Mouse (Mus musculus): Measurements from ENCODE around the gene Stk32c. TPM values are rescaled to one million over a fixed set of nuclear protein-coding genes. Genes with fewer than 3 reads are reported as not detected.

Gene Stk32c
- polyA plus RNA-seq, 1 experiment from 2014 or later: not detected

GRCm38 (mm10) chr7:139105705-139106104, 107.4 kb downstream of the Stk32c start:
- H3K27ac ChIP-seq (ENCODE audit: low read depth, low read length): no peak overlapping the region
- DNase-seq (ENCODE audit: low spot score) (no peak), ATAC-seq (replicated peaks; ENCODE audit: low FRiP score) (no peak)
- no peak overlapping the region for H3K4me3 ChIP-seq (ENCODE audit: low read depth, low read length)
- no peak overlapping the region for H3K9ac ChIP-seq (ENCODE audit: low read depth, low read length)
- WGBS: 82% methylated on average over 7 of the region's 7 CpGs
- no peaks in the 10 kb centered on the region for H3K9me3 ChIP-seq (ENCODE audit: control insufficient read depth, low read length)
- no peaks in the 10 kb centered on the region for H3K36me3 ChIP-seq (ENCODE audit: control insufficient read depth, insufficient read depth, low read length)
- no peak overlapping the region for H3K4me2 ChIP-seq
- H3K27me3 ChIP-seq (replicated peaks; ENCODE audit: control insufficient read depth, insufficient read depth, low read length): no peaks in the 10 kb centered on the region
- H3K4me1 ChIP-seq (replicated peaks; ENCODE audit: control insufficient read depth, insufficient read depth, low read length): no peaks in the 10 kb centered on the region

GRCm38 (mm10) chr7:139105076-139105475, 108.0 kb downstream of the Stk32c start:
- 74% methylated on average over 5 of the region's 5 CpGs for WGBS
- Histone ChIP-seq H3K27me3 (replicated peaks; ENCODE audit: control insufficient read depth, insufficient read depth, low read length) (no peaks in the 10 kb centered on the region), H3K27ac (ENCODE audit: low read depth, low read length) (no peak overlapping the region), H3K9ac (ENCODE audit: low read depth, low read length) (no peak overlapping the region), H3K4me3 (ENCODE audit: low read depth, low read length) (no peak overlapping the region), H3K9me3 (ENCODE audit: control insufficient read depth, low read length) (no peaks in the 10 kb centered on the region), H3K36me3 (ENCODE audit: control insufficient read depth, insufficient read depth, low read length) (no peaks in the 10 kb centered on the region), H3K4me1 (replicated peaks; ENCODE audit: control insufficient read depth, insufficient read depth, low read length) (no peaks in the 10 kb centered on the region), H3K4me2 (no peak overlapping the region)
- ATAC-seq (replicated peaks; ENCODE audit: low FRiP score) (no peak), DNase-seq (ENCODE audit: low spot score) (no peak)

GRCm38 (mm10) chr7:139103960-139104381, 109.1 kb downstream of the Stk32c start:
- H3K9me3 ChIP-seq (ENCODE audit: control insufficient read depth, low read length): no peaks in the 10 kb centered on the region
- no peak overlapping the region for H3K9ac ChIP-seq (ENCODE audit: low read depth, low read length)
- DNase-seq (ENCODE audit: low spot score) (no peak), ATAC-seq (replicated peaks; ENCODE audit: low FRiP score) (no peak)
- WGBS: 60% methylated on average over 10 of the region's 10 CpGs
- no peaks in the 10 kb centered on the region for H3K27me3 ChIP-seq (replicated peaks; ENCODE audit: control insufficient read depth, insufficient read depth, low read length)
- H3K4me1 ChIP-seq (replicated peaks; ENCODE audit: control insufficient read depth, insufficient read depth, low read length): no peaks in the 10 kb centered on the region
- no peaks in the 10 kb centered on the region for H3K36me3 ChIP-seq (ENCODE audit: control insufficient read depth, insufficient read depth, low read length)
- no peak overlapping the region for H3K4me3 ChIP-seq (ENCODE audit: low read depth, low read length)
- H3K27ac ChIP-seq (ENCODE audit: low read depth, low read length): no peak overlapping the region
- no peak overlapping the region for H3K4me2 ChIP-seq

GRCm38 (mm10) chr7:139101826-139102225, 111.3 kb downstream of the Stk32c start:
- H3K4me3 ChIP-seq (ENCODE audit: low read depth, low read length): no peak overlapping the region
- ATAC-seq (replicated peaks; ENCODE audit: low FRiP score) (no peak), DNase-seq (ENCODE audit: low spot score) (no peak)
- no peaks in the 10 kb centered on the region for H3K36me3 ChIP-seq (ENCODE audit: control insufficient read depth, insufficient read depth, low read length)
- 69% methylated on average over 3 of the region's 3 CpGs for WGBS
- no peak overlapping the region for H3K4me2 ChIP-seq
- H3K27ac ChIP-seq (ENCODE audit: low read depth, low read length): no peak overlapping the region
- no peaks in the 10 kb centered on the region for H3K4me1 ChIP-seq (replicated peaks; ENCODE audit: control insufficient read depth, insufficient read depth, low read length)
- no peaks in the 10 kb centered on the region for H3K9me3 ChIP-seq (ENCODE audit: control insufficient read depth, low read length)
- no peak overlapping the region for H3K9ac ChIP-seq (ENCODE audit: low read depth, low read length)
- no peaks in the 10 kb centered on the region for H3K27me3 ChIP-seq (replicated peaks; ENCODE audit: control insufficient read depth, insufficient read depth, low read length)

- WGBS: 69% methylated on average over 10 of the region's 10 CpGs
These were observed 111.8 kb downstream of the Stk32c start for GRCm38 (mm10) chr7:139101286-139101804.

GRCm38 (mm10) chr7:139100531-139101095, 112.5 kb downstream of the Stk32c start:
- ATAC-seq (replicated peaks; ENCODE audit: low FRiP score): no peak
- H3K27ac ChIP-seq (ENCODE audit: low read depth, low read length): no peak overlapping the region

More at GRCm38 (mm10) chr7:139101286-139101804, 111.8 kb downstream of the Stk32c start:
- H3K4me2 ChIP-seq: no peak overlapping the region
- H3K27ac ChIP-seq (ENCODE audit: low read depth, low read length): no peak overlapping the region
- H3K4me1 ChIP-seq (replicated peaks; ENCODE audit: control insufficient read depth, insufficient read depth, low read length): no peaks in the 10 kb centered on the region
- H3K9me3 ChIP-seq (ENCODE audit: control insufficient read depth, low read length): no peaks in the 10 kb centered on the region
- no peaks in the 10 kb centered on the region for H3K36me3 ChIP-seq (ENCODE audit: control insufficient read depth, insufficient read depth, low read length)
- H3K27me3 ChIP-seq (replicated peaks; ENCODE audit: control insufficient read depth, insufficient read depth, low read length): no peaks in the 10 kb centered on the region
- ATAC-seq (replicated peaks; ENCODE audit: low FRiP score) (no peak), DNase-seq (ENCODE audit: low spot score) (no peak)
- H3K4me3 ChIP-seq (ENCODE audit: low read depth, low read length): no peak overlapping the region
- H3K9ac ChIP-seq (ENCODE audit: low read depth, low read length): no peak overlapping the region

GRCm38 (mm10) chr7:139096399-139096798, 116.7 kb downstream of the Stk32c start:
- no peaks in the 10 kb centered on the region for H3K4me1 ChIP-seq (replicated peaks; ENCODE audit: control insufficient read depth, insufficient read depth, low read length)
- no peaks in the 10 kb centered on the region for H3K9me3 ChIP-seq (ENCODE audit: control insufficient read depth, low read length)
- 80% methylated on average over 6 of the region's 6 CpGs for WGBS
- H3K27me3 ChIP-seq (replicated peaks; ENCODE audit: control insufficient read depth, insufficient read depth, low read length): no peaks in the 10 kb centered on the region
- H3K27ac ChIP-seq (ENCODE audit: low read depth, low read length): no peak overlapping the region
- DNase-seq (ENCODE audit: low spot score) (no peak), ATAC-seq (replicated peaks; ENCODE audit: low FRiP score) (no peak)
- H3K4me3 ChIP-seq (ENCODE audit: low read depth, low read length): no peak overlapping the region
- no peak overlapping the region for H3K9ac ChIP-seq (ENCODE audit: low read depth, low read length)
- no peak overlapping the region for H3K4me2 ChIP-seq
- H3K36me3 ChIP-seq (ENCODE audit: control insufficient read depth, insufficient read depth, low read length): no peaks in the 10 kb centered on the region

More at GRCm38 (mm10) chr7:139100531-139101095, 112.5 kb downstream of the Stk32c start:
- WGBS: 64% methylated on average over 12 of the region's 12 CpGs
- no peaks in the 10 kb centered on the region for H3K4me1 ChIP-seq (replicated peaks; ENCODE audit: control insufficient read depth, insufficient read depth, low read length)
- no peak for DNase-seq (ENCODE audit: low spot score)
- H3K4me2 ChIP-seq: no peak overlapping the region
- H3K4me3 ChIP-seq (ENCODE audit: low read depth, low read length): no peak overlapping the region
- H3K9me3 ChIP-seq (ENCODE audit: control insufficient read depth, low read length): no peaks in the 10 kb centered on the region
- no peaks in the 10 kb centered on the region for H3K36me3 ChIP-seq (ENCODE audit: control insufficient read depth, insufficient read depth, low read length)
- H3K9ac ChIP-seq (ENCODE audit: low read depth, low read length): no peak overlapping the region
- no peaks in the 10 kb centered on the region for H3K27me3 ChIP-seq (replicated peaks; ENCODE audit: control insufficient read depth, insufficient read depth, low read length)

GRCm38 (mm10) chr7:139095282-139095681, 117.8 kb downstream of the Stk32c start:
- 77% methylated on average over 7 of the region's 7 CpGs for WGBS
- H3K27me3 ChIP-seq (replicated peaks; ENCODE audit: control insufficient read depth, insufficient read depth, low read length): no peaks in the 10 kb centered on the region

GRCm38 (mm10) chr7:139094761-139095160, 118.3 kb downstream of the Stk32c start:
- H3K27me3 ChIP-seq (replicated peaks; ENCODE audit: control insufficient read depth, insufficient read depth, low read length): no peaks in the 10 kb centered on the region

More at GRCm38 (mm10) chr7:139095282-139095681, 117.8 kb downstream of the Stk32c start:
- ATAC-seq (replicated peaks; ENCODE audit: low FRiP score) (no peak), DNase-seq (ENCODE audit: low spot score) (no peak)
- no peak overlapping the region for H3K9ac ChIP-seq (ENCODE audit: low read depth, low read length)
- no peaks in the 10 kb centered on the region for H3K9me3 ChIP-seq (ENCODE audit: control insufficient read depth, low read length)
- no peak overlapping the region for H3K27ac ChIP-seq (ENCODE audit: low read depth, low read length)
- no peaks in the 10 kb centered on the region for H3K4me1 ChIP-seq (replicated peaks; ENCODE audit: control insufficient read depth, insufficient read depth, low read length)
- no peak overlapping the region for H3K4me2 ChIP-seq
- H3K36me3 ChIP-seq (ENCODE audit: control insufficient read depth, insufficient read depth, low read length): no peaks in the 10 kb centered on the region
- H3K4me3 ChIP-seq (ENCODE audit: low read depth, low read length): no peak overlapping the region

More at GRCm38 (mm10) chr7:139094761-139095160, 118.3 kb downstream of the Stk32c start:
- DNase-seq (ENCODE audit: low spot score) (no peak), ATAC-seq (replicated peaks; ENCODE audit: low FRiP score) (no peak)
- no peak overlapping the region for H3K9ac ChIP-seq (ENCODE audit: low read depth, low read length)
- H3K27ac ChIP-seq (ENCODE audit: low read depth, low read length): no peak overlapping the region
- no peak overlapping the region for H3K4me3 ChIP-seq (ENCODE audit: low read depth, low read length)
- H3K4me1 ChIP-seq (replicated peaks; ENCODE audit: control insufficient read depth, insufficient read depth, low read length): no peaks in the 10 kb centered on the region
- H3K9me3 ChIP-seq (ENCODE audit: control insufficient read depth, low read length): no peaks in the 10 kb centered on the region
- no peaks in the 10 kb centered on the region for H3K36me3 ChIP-seq (ENCODE audit: control insufficient read depth, insufficient read depth, low read length)
- 78% methylated on average over 6 of the region's 6 CpGs for WGBS
- H3K4me2 ChIP-seq: no peak overlapping the region

Data from liver, embryonic 11.5 days (tissue).